Mouse (Mus musculus): ENCODE measurements around the gene Gm10058. TPM values are rescaled to one million over a fixed set of nuclear protein-coding genes. Genes with fewer than 3 reads are reported as not detected.
"Not testable (repeated sequence)": the region's sequence is repeated elsewhere in the genome, so short reads cannot be mapped to it uniquely, and the experiment has no call there.

Gene Gm10058
- not detected in 2 replicates for polyA plus RNA-seq (2012; rRNA removed)

GRCm38 (mm10) chrX:27946785-27947184 is at the start of gene Gm10058:
TSS of gene Gm10058 (minus strand) at chrX:27946885.
- H3K36me3 ChIP-seq (ENCODE audit: control insufficient read depth, insufficient read depth, low read length); H3K4me1 ChIP-seq (replicated peaks; ENCODE audit: control insufficient read depth, insufficient read depth, low read length); H3K4me3 ChIP-seq (ENCODE audit: control insufficient read depth, insufficient read depth, low read length); H3K27ac ChIP-seq (ENCODE audit: control insufficient read depth, insufficient read depth, low read length); DNase-seq; H3K27me3 ChIP-seq (ENCODE audit: control insufficient read depth, insufficient read depth, low read length): not testable (repeated sequence)
- no CpG with 5 or more reads among the region's 5 CpGs for WGBS

Data from thymus, adult 2 months (tissue).